Mouse (Mus musculus): Measurements from ENCODE around the gene Slc2a3.
A peak's percentile ranks its signal among the peaks of the same experiment; 100 is the strongest.

Gene Slc2a3

DNA sequence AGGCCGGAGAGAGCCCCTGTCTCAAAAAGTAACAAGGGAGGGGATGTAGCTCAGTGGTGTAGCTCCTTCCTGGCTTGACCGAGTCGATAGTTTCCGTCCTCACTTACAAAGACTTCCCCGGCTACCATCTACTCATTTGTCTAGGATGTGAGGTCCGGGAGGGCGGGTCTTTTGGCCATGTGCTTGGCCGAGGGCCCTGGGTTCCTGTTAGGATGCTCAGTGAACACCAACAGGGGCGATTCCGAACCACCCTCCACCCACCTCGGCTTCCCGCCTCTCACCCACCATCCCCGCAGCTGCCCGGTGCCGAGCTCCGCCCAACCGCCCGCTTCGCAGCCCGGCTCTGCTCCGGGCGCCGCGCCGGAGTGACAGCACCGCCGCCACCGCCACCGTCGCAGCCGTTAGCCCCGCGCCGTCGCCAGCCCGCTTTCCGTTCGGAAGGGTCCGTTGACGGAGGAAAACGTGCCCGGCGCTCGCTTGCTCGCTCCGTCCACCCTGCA is at the start of gene Slc2a3:
TSS of gene Slc2a3 (minus strand) at position 340 of the 500 bp plus-strand sequence.
- DNase-seq (ENCODE audit: low spot score) = peak; percentile 62

DNA sequence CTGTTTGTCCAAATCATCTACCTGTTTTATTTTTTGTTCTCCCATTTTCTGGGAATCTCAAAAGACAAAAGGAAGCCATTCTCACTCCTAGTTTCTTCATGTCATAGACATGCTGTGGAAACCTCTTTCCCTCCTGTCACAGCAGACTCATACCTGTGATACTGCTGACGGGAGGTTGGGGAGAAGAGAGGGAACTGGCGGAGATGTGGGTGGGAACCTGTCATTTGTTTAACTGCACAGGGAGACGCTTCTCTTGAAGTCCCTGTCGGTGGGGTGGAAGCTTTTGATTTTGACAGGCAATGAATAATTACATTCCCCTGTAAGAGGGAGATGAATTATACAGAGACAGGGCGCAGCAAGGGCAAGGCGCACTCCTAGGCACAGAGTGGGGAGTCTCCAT is 42.3 kb upstream of the Slc2a3 start:
- no peak for DNase-seq (ENCODE audit: low spot score)

DNA sequence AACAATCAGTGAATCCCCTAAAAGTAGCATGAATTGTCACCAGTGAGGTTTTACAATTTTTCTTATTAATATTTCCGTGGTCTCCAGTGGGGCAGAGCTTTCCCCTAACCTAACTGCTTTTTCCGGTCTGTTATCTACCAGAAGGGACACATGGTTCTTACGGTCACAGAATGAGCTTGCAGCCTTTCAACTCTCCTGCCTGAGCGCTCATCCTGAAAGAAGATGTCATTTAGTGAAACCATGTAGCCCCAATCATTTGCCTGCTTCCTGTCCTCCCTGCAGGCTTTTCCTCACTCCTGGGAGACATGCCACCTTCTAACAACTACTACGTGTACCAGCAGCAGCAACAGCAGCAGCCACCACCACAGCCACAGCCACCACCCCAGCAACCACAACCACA is 36.1 kb upstream of the Slc2a3 start:
- DNase-seq (ENCODE audit: low spot score) = no peak

DNA sequence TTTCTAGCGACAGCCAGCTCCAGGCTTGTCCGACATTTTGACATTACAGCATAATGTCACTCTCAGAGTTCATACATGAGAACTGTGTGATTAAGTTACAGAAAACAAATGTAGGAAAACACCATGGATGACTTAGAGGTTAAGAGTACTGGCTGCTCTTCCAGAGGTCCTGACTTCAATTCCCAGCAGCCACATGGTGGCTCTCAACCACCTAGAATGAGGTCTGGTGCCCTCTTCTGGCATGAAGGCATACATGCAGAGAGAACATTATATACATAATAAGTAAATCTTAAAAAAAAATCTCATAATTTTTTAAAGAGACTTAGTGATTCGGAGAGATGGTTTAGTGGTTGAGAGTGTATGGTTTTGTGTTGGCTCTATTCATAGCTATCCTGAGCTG is 35.5 kb upstream of the Slc2a3 start:
- no peak for DNase-seq (ENCODE audit: low spot score)

DNA sequence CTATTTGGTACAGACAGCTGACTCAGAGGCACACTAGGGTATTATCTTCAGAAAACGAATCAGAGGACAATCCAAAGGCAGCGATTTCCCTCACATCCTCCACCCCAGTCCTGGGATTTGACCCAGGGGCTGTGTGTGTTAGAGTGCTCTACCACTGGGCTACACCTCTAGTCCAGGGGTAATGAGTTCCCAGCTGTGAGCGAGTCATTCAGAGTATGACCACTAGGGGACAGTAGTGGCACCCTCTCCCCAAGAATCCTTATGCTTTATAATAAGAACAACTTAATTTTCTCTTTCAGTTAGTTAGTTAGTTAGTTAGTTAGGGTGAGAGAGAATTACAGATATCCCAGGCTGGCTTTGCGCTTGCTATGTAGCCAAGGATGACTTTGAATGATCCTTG is 32.9 kb upstream of the Slc2a3 start:
- DNase-seq (ENCODE audit: low spot score) = no peak

DNA sequence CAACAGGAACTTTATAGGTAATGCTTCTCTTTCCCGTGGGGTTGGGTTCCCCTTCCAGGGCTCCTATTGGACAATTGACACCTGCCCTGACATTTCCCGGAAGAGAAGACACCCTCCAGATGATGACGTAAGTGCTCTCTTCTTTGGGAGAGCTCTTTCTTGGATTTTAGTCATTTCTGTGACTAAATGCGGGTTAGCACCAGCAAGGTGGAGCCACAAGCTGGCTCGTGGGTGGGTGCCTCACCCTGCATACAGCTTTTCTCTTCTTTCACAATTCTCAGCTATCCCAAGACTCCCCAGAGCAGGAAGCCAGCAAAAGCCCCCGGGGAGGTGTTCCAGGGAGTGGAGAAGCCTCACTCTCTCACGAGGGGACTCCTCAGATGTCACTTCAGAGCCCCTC is 31.4 kb upstream of the Slc2a3 start:
- no peak for DNase-seq (ENCODE audit: low spot score)

DNA sequence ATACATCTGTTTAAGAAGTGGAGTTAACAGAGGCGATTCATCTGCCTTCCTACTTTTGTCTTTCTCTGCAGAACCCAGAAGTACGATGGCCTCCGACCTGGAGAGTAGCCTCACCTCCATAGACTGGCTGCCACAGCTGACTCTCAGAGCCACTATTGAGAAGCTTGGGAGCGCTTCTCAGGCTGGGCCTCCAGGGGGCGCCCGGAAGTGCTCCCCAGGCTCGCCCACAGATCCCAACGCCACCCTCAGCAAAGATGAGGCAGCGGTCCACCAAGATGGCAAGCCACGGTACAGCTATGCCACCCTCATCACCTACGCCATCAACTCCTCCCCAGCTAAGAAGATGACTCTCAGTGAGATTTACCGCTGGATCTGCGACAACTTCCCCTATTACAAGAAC is 26.6 kb upstream of the Slc2a3 start:
- DNase-seq (ENCODE audit: low spot score) = no peak

DNA sequence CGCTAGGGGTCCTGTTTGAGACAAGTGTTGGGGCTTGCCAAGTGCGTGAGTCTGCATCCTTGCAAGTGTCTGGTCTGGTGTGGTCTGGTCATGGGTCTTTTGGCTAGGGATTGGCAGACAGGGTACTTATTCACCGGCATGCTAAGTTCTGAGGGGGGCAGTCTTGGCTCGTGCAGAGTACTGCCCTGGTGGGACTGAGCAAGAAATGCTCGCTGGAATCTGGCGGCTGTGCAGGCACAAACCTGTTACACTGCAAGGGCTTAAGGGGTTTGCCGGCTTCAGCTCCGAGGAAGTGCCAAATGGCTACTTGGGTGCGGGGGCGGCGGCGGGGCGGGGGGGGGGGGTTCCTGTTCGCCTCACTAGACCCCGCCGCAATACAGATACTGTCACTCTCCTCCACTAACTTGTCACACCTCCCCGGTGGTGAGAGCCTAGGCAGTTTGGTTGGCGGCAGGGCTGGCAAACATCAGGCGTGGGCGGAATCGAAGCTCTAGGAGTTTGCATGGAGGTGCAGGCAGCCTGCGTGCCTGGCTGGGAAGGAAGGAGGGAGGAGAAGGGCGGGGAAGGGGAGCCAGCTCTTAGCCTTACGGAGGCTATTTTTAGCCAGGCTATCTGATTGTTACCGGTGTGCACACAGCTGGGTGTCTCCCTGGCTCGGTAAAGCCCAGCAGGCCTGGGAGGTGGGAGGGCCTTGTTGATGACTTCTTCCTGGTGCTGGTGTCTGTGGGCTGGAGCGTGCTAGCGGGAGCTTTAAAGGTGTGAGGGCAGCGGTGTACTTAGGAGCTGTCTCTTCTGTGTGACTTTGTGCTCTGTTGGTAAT is 24.7 kb upstream of the Slc2a3 start:
- peak; percentile 88 for DNase-seq (ENCODE audit: low spot score)

DNA sequence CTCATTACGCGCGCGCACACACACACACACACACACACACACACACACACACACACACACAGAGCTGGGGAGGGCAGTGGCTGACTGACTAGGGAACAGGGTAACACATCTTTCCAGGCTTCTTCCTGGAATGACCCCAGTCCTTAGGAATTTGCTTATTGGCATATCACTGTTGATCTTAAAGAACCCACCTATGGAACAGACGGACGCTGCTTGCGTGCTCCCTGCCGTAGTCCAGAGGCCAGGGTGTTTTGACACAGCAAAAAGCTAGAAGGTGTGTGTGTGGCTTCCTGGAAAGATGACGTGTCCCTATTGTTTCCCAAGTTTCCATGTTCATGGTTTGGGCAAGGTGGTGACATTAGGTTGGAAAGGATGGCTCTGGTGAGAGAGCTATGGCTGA is 23.7 kb upstream of the Slc2a3 start:
- DNase-seq (ENCODE audit: low spot score) = no peak

DNA sequence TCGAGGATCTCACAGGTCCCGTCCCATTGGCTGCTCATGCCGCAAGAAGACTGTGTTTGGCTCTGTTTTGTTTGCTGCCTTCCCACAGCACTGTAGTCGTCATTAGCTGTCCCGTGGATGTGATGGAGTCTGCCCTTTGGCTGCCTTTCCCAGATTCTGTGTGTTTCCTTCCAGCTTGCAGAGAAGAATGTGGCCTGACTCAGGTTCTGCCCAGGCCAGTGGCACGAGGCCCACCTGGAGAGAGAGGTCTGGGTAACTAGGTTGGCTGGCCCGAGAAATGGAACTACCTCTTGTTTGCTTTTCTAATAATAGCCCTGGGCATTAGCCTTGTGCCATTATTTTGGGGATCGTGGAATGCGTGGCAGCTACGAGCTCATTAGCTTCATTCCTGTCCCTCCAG is 22.6 kb upstream of the Slc2a3 start:
- DNase-seq (ENCODE audit: low spot score) = no peak

DNA sequence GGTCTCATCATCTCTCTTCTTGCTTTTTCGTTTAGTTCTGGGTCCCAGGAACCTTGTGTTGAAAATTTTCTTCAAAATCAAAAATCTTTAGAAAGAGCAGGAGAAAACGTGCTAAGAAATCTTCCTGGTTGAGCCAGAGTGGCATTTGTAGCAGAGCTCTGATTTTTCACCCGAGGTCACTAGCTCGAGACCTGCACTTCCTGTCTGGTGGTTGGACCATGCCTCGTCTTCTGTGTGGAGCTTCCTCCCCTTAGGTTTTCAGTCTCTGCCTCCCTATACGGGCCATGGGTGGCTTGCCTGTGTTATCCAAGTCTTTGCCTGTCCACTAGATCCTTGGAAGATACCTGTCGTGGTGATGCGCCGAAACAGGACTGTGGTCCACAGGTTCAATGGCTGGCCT is 20.4 kb upstream of the Slc2a3 start:
- no peak for DNase-seq (ENCODE audit: low spot score)

DNA sequence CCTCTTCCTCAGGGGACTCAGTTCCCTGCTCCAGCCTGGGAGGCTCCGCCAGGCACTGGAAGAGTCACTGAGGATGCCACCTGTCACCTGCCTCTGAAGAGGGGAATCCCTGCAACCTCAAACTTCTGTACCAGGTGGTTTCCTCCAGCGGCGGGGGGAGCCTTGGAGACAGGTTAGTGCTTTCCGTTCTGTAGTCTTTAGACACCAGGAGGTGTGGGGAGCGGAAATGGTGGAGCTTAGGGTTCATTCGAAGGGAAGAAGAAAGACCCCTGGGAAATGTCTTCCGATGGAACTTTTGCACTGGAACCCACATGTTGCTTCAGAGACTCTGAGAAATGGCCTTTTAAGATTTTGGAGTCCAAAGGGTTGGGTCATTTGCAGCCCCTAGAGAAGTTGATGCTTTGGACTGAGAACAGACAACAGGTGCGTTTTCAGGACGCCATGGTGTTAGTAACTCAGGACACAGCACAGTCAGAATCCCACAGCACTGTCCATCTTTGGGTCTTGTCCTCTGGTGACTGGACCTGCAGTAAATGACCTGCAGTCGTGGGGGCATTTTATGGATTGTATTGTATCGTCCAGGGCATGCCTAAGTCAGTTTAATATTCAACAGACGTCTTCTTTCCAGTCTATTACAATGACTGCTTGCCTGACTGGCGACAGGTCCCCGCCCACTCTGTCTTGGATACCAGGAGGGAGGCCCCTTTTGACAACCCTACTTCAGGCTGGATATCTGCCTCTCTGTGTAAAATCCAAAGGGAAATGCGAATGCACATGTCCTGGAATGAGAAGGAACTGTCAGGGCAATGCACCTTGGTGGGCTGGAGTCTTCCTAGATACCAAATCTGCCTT is 19.6 kb upstream of the Slc2a3 start:
- DNase-seq (ENCODE audit: low spot score) = no peak

DNA sequence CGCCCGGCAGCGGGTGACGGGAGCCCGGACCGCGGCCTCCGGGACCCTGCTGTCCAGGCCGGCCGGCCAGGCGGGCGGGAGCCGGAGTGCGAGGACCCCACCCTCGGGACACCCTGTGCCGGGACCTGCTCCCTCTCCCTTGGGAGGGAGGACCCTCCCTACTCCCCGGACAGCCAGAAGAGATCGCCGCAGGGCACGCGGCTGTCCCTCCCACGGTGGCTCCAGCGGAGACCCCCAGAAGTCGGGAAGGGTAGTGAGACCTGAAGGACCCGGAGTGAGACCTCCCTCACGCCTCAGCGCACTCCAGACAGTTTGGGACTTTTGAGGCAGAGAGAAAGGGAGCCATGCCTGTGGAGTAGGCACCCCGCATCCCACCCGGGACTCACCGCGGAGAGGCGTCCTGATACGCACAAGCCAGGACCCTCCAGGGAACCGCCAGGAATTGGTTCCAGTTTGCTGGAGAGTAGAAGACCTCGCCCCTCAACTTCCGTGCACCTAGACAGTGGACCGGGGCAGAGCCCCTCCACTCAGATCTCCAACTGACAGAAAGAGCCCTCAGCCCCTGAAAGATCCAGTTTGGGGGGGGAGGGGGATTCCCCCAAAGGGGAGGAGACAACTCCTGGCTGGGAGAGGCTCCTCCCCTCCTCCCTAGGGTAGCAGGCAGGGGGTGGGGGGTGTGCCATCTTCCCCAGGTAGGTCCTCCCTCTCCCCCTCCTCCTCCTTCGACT is 18.8 kb upstream of the Slc2a3 start:
- peak; percentile 56 for DNase-seq (ENCODE audit: low spot score)

DNA sequence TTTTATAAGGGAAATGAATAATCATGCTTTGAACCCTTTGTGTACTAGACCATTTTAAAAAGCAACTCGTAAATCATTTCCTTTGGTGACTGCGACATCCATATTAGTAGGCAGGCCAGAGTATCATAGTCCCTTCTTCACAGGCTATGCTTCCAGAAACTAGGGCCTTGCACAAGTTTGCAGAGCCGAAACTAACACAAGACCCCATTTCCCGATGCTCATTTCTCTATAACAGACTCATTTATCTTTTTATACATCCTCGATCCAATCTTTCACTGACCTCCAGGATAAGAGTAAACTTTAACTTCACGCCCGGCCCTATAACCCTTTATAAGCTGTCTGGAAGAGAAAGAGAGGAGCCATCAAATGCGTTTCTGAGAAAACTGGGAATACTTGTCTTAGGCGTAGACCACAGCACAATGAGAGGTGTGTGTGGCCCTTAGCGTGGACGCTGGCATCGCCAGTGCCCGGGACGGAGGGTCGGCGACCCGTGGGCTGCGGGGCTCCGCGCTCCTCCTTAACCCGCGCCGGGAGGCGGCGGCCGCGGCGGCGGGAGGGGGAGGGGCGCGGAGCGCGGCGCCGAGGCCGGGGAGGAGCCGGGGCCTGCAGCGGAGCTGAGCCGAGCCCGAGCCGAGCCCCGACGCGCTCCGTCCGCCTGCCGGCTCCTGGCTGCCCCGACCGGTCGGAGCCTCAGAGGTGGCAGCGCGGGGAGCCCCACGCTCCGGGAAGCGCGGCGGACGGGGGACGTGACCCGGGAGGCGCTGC is 18.0 kb upstream of the Slc2a3 start, which contains the start of gene Foxj2:
TSS of gene Foxj2 (plus strand) at position 609 of the 765 bp plus-strand sequence.
- DNase-seq (ENCODE audit: low spot score) = peak; percentile 63

DNA sequence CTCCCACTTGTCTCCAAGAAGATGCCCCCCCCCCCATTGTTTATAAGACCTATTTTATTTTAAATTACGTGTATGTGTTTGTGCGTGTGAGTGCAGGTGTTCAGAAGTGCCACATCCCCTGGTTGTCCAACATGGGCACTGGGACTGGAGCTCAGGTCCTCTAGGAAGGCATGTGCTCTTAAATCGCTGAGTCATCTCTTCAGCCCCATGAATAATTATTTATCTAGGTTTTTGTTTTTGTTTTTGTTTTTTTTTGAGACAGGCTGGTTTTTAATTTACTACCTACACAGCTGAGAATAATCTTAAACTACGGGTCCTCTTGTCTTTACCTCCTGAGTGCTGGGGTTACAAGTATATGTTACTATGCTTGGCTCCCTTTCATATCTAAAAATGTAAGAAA is 12.2 kb upstream of the Slc2a3 start:
- DNase-seq (ENCODE audit: low spot score) = no peak

DNA sequence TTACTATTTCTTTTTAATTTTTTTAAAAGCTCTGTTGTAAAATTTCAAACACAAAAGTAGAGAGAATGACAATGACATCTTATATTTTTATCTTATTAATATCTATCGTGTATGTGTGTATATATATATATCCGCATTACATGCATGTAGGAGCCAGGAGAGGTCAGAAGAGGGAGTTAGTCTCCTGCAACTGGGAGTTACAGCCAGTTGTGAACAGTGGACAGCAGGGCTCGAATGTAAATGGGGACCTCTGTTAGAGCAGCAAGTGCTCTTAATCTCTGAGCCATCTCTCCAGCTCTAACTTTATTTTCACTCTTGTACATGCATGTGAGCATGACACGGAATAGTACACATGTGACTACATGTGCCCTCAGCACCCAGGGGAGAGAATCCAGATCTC is 11.3 kb upstream of the Slc2a3 start:
- DNase-seq (ENCODE audit: low spot score) = no peak

DNA sequence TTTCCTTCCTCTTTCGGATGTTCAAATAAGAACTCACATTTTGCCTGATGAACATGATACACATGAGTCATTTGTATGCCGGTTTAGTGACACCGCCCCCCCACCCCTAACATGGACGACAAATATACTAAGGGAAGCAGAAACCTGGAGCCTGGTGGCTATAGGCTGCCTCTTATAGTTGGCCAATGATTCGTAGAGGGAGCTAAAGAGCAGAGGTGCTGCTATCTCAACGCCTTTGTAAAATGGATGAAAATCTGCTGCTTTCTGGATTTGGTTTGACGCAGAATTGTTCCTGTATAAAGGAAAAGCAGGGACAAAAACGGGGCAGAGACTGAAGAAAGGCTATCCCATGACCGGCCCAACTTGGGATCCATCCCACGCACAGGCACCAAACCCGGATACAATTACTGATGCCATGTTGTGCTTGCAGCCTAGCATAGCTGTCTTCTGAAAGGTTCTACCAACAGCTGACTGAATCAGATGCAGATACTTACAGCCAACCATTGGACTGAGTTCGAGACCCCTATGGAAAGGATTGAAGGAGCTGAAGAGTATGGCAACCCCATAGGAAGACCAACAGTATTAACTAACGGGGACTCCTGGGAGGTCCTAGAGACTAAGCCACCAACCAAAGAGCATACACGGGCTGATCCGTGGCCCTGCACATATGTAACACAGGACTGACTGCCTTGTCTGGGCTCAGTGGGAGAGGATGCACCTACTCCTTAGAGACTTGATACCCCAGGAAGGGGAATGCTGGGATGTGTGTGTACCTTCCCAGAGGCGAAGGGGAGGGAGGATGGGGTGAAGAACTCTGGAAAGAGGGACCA is 10.5 kb upstream of the Slc2a3 start:
- DNase-seq (ENCODE audit: low spot score) = no peak

DNA sequence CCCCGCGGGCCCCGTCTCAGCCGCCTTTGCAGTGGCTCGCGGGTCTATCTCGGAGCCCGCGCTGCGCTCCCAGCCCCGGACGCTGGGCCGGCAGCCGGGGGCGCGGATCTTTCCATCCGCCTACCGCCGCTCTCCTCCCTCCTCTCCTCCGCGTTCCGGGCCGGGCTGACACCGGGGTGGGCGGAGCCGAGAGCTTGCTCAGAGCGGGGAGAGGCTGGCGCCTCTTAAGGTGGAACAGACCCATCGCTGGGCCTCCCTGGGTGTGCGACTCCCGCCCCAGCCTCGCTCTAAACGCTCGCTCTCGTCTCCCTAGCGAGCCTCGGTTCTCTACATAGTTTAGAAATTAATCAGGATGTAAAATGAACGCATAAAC is 9.8 kb upstream of the Slc2a3 start:
- DNase-seq (ENCODE audit: low spot score) = peak; percentile 90

DNA sequence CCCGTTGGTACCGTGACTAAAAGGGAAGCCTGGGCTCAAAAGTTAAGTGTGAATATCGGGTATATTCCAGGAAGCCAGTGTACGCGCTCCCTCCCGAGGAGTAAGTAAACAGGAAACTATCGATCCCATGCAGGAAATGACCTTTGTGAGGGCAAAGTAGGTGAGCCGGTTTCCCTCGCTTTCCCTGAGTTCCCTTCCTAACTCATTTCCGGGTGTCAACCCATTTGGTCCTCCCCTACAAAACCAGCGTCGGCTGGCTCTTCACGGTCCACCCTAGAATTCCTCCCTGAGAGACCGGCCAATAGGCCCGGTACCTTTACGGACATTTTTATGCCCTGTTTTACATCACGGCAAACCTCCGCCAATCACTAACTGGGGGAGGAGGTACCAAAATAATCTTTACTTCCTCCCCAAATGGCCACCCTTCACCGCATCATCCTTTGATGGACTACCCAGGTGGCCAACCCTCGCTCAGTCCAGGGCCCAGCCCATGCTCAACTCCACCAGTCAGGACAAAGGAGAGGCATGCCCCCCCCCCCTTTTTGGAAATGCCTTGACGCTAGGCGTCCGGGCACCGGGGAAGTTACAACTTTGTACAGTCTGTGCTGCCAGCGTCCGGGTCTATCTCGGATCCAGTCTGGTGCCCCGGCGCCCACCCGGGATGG is 9.3 kb upstream of the Slc2a3 start:
- peak; percentile 98 for DNase-seq (ENCODE audit: low spot score)

DNA sequence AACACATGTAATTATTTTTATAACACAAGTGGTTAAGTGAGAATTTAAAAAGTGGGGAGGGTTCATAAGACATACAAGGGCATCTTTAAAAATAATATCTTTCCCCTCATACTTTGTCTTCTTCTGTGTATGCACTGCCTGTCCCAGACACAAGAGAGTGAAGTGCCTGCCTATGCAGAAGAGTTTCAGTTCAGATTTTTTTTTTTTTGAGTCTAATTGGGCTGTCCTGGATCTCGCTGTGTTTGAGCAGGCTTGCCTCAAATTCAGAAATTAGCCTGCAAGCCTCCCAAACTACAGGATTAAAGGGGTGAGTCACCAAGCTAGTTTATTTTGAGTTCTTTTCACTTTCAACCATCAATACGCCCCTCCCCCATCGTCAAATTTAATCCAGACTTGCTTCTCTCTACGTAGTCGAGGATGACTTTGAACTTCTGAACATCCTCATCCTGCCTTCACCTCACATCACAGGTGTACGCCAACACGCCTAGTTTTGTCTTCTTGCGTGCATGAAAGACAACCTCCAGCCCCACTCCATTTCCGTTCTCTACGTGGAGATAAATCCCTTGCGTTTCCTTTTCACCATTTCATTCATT is 8.7 kb upstream of the Slc2a3 start:
- DNase-seq (ENCODE audit: low spot score) = peak; percentile 29

All from testis, postnatal 14 days (tissue).